Mouse (Mus musculus) layer of hippocampus, adult 9-10 months (tissue): ENCODE results near the gene Ccdc71.

Experiments
- DNase-seq: peaks from one replicate; pipeline ENCODE4 v3.0.0; 2022; ENCODE audit warnings: low spot score

Gene Ccdc71

GRCm38 (mm10) chr9:108459939-108460318, 398 bp upstream of the Ccdc71 start:
- DNase-seq: no peak

DNA sequence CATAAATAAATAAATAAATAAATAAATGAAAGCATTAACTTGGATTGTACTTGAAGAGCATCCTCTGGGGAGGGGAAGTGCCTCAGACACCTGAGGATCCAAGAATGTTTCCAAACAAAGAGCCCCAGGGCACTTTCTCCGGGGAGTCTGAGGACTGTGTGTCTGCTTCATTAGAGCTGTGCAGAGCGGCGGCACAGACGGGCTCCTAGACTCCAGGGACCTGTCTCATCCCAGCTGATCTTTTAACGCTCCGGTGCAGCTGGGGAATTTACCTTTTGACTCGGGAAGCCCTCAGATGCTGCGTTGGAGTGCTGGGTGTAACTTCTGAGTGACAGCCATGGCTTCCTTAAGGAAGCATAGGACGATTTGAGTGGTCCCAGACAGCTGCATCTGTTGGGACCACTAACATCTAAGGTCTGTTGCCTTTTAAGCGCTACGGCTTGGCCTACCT, 879 bp downstream of the Ccdc71 start, which contains the start of gene Klhdc8b:
Gene Klhdc8b, minus strand, starts transcription at position 401 of the 451 bp plus-strand sequence.
- no peak for DNase-seq

DNA sequence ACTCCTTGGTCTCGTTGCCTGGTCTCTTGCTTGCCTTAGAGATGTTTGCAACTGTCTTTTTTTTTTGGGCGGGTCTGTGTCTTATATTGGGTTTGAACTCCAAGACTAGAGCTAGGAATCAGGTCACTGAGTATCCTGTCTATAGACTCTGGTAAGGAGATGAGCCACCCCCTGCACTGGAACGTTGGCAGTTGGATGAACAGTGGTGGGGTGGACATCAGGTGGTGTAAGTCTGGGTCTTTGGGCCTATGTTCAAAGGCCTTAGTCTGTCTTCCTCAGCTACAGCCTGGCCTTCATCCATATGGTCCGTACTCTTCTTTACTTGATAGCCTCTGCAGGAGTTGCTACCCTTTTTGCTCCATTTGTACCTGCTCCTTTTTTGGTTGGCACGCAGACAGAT, 1.3 kb downstream of the Ccdc71 start:
- no peak for DNase-seq

DNA sequence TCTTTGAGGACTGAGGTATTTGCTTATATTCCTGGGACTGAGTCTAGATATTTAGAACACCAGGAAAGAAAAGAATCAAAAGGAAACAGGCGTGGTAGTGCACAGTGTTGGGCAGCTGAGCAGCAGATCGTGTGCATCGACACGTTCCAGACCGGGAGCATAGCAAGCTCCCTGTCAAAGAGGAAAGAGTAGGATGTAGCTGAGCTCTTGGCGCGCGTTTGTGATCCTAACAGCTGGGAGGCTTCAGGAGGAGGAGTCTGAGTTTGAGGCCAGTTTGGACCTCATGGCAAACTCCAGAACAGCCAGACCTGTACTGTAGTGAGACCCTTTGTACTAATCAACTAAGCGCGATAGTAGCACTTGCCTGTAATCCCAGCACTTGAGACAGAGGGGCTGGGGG, 1.9 kb downstream of the Ccdc71 start:
- no peak for DNase-seq

DNA sequence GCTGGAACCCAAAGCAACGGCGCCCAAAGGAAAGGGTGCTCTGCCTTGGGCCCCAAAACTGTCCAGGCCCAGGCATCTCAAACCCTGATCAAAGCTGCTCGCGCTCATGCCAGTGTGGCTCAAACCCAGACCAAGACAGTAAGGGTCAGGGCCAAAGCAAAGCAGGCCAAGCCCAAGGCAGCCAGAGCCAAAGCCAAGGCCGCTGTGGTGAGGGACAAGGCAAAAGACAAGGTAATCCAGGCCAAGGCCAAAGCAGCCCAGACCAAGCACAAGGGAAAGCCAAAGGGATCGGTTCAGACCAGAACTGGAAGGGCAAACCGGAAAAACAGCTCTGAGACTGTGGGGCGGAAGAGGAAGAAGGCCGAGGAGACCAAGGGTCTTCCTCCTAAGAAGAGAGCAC, 3.4 kb downstream of the Ccdc71 start:
- DNase-seq: no peak

DNA sequence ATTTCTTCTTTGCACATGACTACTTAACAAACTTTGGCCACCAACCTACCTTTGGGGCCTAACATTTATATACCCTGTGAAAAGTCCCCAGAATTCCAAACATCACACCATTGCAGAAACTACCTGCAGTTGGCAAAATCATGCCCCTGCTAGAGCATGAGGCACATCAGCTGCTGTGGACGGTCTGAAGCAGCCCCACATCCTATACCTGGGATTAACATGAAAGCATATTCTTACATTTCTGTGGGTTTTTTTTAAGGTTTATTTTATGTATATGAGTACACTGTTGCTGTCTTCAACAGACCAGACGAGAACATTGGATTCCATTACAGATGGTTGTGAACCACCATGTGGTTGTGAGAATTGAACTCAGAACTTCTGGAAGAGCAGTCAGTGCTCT, 5.9 kb downstream of the Ccdc71 start:
- DNase-seq: no peak

DNA sequence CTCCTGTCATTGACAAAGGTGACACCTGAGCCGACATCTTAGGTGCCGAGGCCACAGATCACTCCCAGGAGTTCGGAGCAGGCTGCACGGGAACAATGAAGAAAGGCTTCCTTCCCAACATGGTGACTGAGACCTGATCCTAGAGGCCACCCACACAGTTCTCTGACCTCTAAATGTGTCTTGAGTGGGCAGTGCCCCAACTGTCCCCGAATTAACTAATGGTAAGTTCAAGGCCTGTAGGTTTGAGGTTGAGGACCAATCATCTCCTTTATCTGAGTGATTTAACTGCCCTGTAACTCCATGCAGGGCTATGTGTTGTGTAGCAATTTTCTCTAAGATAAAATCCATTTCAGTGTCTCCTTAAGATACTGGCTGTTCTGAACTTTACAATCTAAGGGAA, 9.1 kb downstream of the Ccdc71 start:
- DNase-seq: no peak

DNA sequence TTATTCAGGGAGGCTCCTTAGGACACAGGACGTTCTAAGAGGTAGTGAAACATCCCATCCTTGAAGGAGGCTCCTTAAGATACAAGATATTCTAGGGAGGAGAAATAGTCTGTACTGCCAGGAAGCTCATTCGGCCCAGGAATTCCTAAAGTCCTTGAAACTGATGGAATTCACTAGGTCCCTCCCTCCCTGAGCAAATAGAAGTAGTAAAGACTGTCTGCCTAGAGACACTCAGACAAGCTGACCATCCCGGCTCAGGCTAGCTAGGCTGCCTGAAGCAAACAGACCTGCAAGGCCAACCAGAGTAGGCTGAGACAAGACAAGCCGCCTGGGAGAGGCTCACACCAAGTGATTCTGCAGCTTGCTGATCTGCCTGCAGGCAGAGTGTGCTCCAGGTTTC, 9.5 kb downstream of the Ccdc71 start:
- no peak for DNase-seq

DNA sequence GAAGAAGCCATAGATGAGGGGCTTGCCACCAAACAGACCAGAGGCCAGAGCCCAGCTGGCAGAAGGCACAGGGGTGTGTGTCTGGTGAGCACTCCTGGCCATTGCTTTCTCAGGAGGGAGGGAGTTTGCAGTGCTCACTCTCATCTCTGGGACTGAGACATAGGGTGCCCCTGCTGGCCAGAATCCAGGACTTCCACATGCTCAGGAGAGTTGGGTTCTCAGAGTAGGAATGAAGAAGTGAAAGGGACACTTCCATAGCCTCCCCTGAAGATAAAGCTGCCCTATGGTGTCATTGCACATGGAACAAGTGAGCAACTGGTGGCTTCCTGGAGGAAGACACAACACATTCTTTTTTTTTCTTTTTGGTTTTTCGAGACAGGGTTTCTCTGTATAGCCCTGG, 14.2 kb downstream of the Ccdc71 start:
- DNase-seq: no peak

DNA sequence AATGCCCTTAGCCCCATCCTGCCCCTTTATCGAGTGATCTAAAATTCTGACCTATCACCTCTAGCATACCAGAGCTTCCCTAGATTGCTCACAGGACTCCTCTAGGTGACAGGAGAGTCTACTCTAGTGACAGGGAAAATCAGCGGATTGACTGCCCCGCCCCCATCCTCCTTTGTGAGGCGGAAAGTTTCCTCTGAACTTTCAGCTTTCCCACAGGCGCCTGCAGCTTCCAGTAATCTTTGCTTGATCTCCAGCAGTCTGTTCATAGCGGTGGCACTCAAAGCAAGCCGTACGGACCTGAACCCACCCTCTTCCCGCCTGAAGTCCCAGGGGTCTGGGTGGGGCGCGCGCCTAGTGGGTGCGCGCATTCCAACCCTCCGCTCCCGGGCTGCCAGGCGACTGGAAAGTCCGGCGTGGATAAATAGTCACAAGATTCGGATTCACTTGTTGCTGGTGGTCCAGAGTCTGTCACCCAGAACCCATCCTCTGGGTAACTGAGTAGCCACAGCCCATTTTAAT, 18.4 kb downstream of the Ccdc71 start:
- no peak for DNase-seq

DNA sequence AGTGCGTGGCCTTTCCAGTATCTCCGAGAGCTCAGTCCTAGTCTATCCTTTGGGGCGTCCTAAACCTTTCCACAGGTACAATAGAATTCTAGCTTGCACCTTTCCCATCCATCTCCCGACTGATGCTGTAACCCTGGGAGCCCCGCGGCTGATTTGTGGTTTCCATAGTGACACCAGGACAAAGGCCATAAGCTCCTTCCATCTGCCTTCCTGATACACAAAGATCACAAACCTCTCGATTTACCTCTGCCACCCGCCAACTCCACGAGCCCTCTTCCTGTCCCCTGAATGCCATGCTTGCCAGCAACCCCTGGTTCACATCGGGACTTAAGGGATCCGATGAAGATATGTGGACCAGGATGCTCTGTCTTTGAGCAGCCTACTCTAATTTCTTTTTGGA, 18.9 kb downstream of the Ccdc71 start:
- DNase-seq: no peak

DNA sequence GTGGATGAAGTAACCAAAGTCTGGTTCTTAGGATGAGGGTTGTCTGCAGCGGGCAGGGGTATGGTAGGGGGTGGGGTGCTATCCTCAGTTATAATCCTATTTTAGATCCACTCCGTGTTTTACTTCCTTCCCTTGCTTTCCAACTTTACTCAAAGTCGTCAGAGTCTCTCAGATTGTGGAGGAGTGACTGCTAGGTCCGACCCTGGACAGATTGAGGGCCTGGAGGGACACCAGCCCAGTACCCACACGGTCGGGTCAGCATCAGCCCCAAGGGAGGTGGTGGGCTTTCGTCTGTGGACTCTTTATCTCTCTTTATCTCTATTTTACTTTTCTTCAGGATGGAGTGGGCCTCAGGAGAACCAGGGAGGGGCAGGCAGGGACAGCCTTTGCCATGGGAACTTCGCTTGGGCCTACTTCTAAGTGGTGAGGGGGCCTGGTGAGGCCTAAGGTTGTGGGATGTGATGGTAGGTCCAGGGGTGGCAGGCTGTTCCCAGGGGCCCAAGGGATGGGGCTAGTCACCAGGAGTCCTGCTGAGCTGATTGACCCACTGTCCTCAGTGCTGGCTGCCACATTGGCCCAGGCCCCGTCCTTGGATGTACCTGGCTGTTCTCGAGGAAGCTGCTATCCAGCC, 19.5 kb downstream of the Ccdc71 start, which contains the start of gene Lamb2:
Gene Lamb2, plus strand, starts transcription at position 16 of the 631 bp plus-strand sequence.
- no peak for DNase-seq

GRCm38 (mm10) chr9:108480813-108481519, 20.6 kb downstream of the Ccdc71 start:
- DNase-seq: no peak

DNA sequence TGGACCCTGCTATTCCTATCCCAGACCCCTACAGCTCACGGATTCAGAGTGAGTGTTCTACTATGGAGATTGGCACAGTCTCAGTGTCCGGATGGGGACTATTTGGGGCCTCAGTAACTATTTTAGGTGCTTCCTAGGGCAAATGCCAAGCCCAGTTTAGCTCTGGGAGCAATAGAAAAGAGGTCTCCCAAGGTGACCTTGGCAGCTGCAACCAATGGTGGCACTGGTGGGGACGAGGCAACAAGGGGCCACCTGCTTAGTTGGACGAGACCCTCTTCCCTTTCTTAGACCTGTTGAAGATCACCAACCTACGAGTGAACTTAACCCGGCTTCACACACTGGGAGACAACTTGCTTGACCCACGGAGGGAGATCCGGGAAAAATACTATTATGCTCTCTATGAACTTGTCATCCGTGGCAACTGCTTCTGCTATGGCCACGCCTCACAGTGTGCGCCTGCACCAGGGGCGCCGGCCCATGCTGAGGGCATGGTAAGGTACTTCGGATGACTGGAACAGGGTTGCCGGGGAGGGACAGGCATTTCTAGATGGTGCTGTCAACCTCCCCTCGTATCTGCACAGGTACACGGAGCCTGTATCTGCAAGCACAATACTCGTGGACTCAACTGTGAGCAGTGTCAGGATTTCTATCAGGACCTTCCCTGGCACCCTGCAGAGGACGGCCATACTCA, 21.3 kb downstream of the Ccdc71 start:
- DNase-seq: no peak

- DNase-seq: no peak
These were observed 22.9 kb downstream of the Ccdc71 start for GRCm38 (mm10) chr9:108483051-108483790.

- DNase-seq: no peak
These were observed 23.7 kb downstream of the Ccdc71 start for GRCm38 (mm10) chr9:108484021-108484420.

DNA sequence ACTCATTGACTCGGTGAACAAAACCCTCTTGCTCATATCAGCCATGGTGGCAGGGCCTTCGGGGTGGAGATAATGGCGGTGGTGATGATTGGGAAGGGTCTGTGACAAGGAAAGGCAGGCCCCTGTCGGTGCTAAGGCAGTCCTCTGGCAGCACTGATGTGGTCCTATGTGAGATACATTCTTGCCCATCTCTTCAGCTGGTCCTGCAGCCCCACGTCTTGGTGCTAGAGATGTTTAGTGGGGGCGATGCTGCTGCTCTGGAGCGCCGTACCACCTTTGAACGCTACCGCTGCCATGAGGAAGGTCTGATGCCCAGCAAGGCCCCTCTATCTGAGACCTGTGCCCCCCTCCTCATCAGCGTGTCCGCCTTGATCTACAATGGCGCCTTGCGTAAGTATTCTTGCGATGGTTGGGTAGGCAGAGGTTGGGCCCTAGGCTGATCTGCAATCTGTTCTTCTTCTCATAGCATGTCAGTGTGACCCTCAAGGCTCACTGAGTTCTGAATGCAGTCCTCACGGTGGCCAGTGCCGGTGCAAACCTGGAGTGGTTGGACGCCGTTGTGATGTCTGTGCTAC, 25.1 kb downstream of the Ccdc71 start:
- DNase-seq: no peak

GRCm38 (mm10) chr9:108486973-108487530, 26.7 kb downstream of the Ccdc71 start:
- DNase-seq: no peak

GRCm38 (mm10) chr9:108488403-108488802, 28.1 kb downstream of the Ccdc71 start:
- no peak for DNase-seq

GRCm38 (mm10) chr9:108489215-108489614, 28.9 kb downstream of the Ccdc71 start:
- DNase-seq: no peak
